16 mouse cellular contexts compared by ENCODE assay signal in the genomic region with DNA sequence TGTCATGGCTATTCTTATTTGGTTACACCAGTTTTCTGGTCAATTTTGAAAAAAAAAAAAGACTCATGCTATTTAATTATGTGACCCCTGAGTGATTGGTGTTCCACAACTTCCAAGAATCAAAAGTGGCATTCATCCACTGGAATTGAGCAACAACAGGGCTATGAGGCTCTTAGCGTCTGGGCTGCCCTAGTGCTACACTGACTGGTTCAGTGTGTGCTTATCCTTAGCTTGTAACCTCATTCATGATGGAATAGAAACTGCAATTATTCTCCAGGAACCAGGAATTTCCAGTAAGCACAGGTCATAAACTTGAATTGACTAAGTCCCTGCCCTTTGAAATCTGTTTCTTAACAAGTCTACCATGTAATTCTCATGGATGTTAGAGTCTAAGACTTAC.
"Had no signal": no experiment of that assay in that cellular context is flagged by ENCODE, and none has a peak within 500 bp of the region (broad histone marks: within the 10 kb centered on the region; RNA-seq: fewer than 3 reads in every experiment).

No protein-coding gene starts in this region.

- H3K9ac ChIP-seq: liver, embryonic 15.5 days; stomach, embryonic 15.5 days had no signal

- DNase-seq: kidney, adult 18-20 months; kidney, postnatal 10 days; kidney, postnatal 4 days; lung, adult 2 months; lung, postnatal 14 days; right cerebral cortex, postnatal 14 days; thymus, adult 2 months; thymus, postnatal 25 days had no signal

- H3K4me2 ChIP-seq: liver, embryonic 11.5 days; liver, embryonic 15.5 days; midbrain, embryonic 11.5 days; stomach, embryonic 15.5 days had no signal

- H3K27me3 ChIP-seq: liver, embryonic 15.5 days; megakaryocyte, embryonic 14.5 days; stomach, embryonic 15.5 days had no signal

- H3K36me3 ChIP-seq: liver, embryonic 15.5 days; stomach, embryonic 15.5 days had no signal

- H3K4me1 ChIP-seq: liver, embryonic 15.5 days; megakaryocyte, embryonic 14.5 days; stomach, embryonic 15.5 days had no signal

- H3K4me3 ChIP-seq: layer of hippocampus, adult 2 months; liver, embryonic 15.5 days; megakaryocyte, embryonic 14.5 days; stomach, embryonic 15.5 days had no signal

- H3K27ac ChIP-seq: layer of hippocampus, adult 2 months; liver, embryonic 15.5 days; macrophage; stomach, embryonic 15.5 days had no signal

- ATAC-seq: midbrain, embryonic 16.5 days had no signal

- H3K9me3 ChIP-seq: liver, embryonic 15.5 days; megakaryocyte, embryonic 14.5 days; stomach, embryonic 15.5 days had no signal
